Mouse (Mus musculus): ENCODE data around the gene Aldh1b1. TPM values are rescaled to one million over a fixed set of nuclear protein-coding genes. Genes with fewer than 3 reads are reported as not detected.

Gene Aldh1b1
- 10 to 100 TPM; 12.6 to 14.6 TPM for total RNA-seq (2021)
- long read RNA-seq, experiment 1, transcript Aldh1b1-201 (2 exons, 2,298 nt), result major isoform, 8 of 8 reads
- long read RNA-seq, experiment 1, partial matches to known transcripts, result 0 of 8 reads
- long read RNA-seq, experiment 1, other reads (novel, unspliced or antisense), result 0 of 8 reads
- long read RNA-seq, experiment 2, transcript Aldh1b1-201 (2 exons, 2,298 nt), result major isoform, 5 of 7 reads
- long read RNA-seq, experiment 2, partial matches to known transcripts, result 0 of 7 reads
- long read RNA-seq, experiment 2, other reads (novel, unspliced or antisense), result 2 of 7 reads

- DNase-seq, result peak; percentile 75 to 80
Observed at GRCm38 (mm10) chr4:45798964-45799363, at the start of gene Aldh1b1. Gene Aldh1b1, plus strand, starts transcription at chr4:45799022.

GRCm38 (mm10) chr4:45749449-45749848, 49.4 kb upstream of the Aldh1b1 start:
- no peak for DNase-seq

- no peak for DNase-seq
Observed at GRCm38 (mm10) chr4:45750477-45750876, 48.3 kb upstream of the Aldh1b1 start.

GRCm38 (mm10) chr4:45753211-45753809, 45.5 kb upstream of the Aldh1b1 start:
- DNase-seq, result no peak

- DNase-seq, result no peak
Observed at GRCm38 (mm10) chr4:45754171-45754570, 44.7 kb upstream of the Aldh1b1 start.

GRCm38 (mm10) chr4:45755097-45755496, 43.7 kb upstream of the Aldh1b1 start:
- peak; percentile 30 to 31 for DNase-seq

- peak; percentile 37 to 38 for DNase-seq
Observed at GRCm38 (mm10) chr4:45755881-45756280, 42.9 kb upstream of the Aldh1b1 start.

GRCm38 (mm10) chr4:45757941-45758340, 40.9 kb upstream of the Aldh1b1 start:
- DNase-seq, result no peak

GRCm38 (mm10) chr4:45759411-45759810, 39.4 kb upstream of the Aldh1b1 start:
- no peak for DNase-seq

GRCm38 (mm10) chr4:45762600-45762999, 36.2 kb upstream of the Aldh1b1 start:
- DNase-seq, result peak; percentile 38 to 68

GRCm38 (mm10) chr4:45763288-45764140, 35.3 kb upstream of the Aldh1b1 start:
- peak; percentile 15 to 33 for DNase-seq

GRCm38 (mm10) chr4:45764141-45764494, 34.7 kb upstream of the Aldh1b1 start:
- peak; percentile 71 to 82 for DNase-seq

- no peak for DNase-seq
Observed at GRCm38 (mm10) chr4:45765121-45765564, 33.7 kb upstream of the Aldh1b1 start.

GRCm38 (mm10) chr4:45765565-45766201, 33.1 kb upstream of the Aldh1b1 start:
- no peak for DNase-seq

- no peak for DNase-seq
Observed at GRCm38 (mm10) chr4:45766774-45767173, 32.0 kb upstream of the Aldh1b1 start.

- DNase-seq, result peak; percentile 48 to 49
Observed at GRCm38 (mm10) chr4:45767891-45768558, 30.8 kb upstream of the Aldh1b1 start.

- DNase-seq, result no peak
Observed at GRCm38 (mm10) chr4:45769141-45769540, 29.7 kb upstream of the Aldh1b1 start.

GRCm38 (mm10) chr4:45769791-45770637, 28.8 kb upstream of the Aldh1b1 start:
- DNase-seq, result no peak

GRCm38 (mm10) chr4:45770638-45771033, 28.2 kb upstream of the Aldh1b1 start:
- no peak for DNase-seq

- no peak for DNase-seq
Observed at GRCm38 (mm10) chr4:45771173-45771572, 27.6 kb upstream of the Aldh1b1 start.

- peak in 1 of 2 experiments; percentile 62 for DNase-seq
Observed at GRCm38 (mm10) chr4:45771619-45772018, 27.2 kb upstream of the Aldh1b1 start.
